Mouse (Mus musculus) lung, postnatal 14 days (tissue): ENCODE results near the gene Wipi2.

ENCODE experiments used
- DNase-seq: peaks from one replicate; pipeline ENCODE4 v3.0.0; 2021

The Wipi2 gene

DNA sequence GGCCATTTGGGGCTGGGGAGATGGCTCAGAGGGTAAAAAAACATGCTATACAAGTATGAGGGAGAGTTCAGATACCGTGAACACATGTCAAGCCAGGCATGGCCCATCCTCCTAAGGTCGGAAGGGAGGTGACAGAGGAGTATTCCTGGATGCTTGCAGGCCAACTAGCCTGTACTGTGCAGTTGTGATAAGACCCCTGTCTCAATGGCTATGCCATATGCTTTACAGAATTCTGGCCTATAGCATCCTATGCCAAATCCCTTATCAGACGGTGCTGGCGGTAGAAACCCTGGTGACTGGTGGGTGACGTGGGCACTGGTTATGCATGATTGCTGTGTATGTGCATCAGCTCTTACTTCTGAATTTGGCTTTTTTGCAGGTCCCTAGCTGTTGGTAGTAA is 10.3 kb downstream of the Wipi2 start:
- DNase-seq = no peak

DNA sequence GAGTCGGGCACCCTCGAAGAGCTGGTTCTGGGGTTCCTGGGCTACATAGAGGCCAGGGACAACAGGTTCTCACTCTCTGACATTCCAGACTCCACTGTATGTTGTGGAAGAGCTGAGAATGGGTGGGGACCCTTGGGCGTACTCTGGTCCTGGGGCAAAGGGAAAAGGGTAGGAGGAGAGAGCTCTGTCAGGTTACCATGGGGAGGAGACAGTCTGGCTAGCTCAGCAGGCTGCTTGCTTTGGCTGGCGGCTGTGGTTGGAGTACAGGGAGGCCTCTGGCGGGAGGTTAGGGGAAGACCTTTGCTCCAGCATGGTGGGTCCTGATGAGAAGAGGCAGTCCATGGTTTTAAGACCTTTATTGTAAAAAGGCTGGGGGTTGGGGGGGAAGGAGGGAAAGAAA is 12.6 kb downstream of the Wipi2 start:
- DNase-seq = no peak

DNA sequence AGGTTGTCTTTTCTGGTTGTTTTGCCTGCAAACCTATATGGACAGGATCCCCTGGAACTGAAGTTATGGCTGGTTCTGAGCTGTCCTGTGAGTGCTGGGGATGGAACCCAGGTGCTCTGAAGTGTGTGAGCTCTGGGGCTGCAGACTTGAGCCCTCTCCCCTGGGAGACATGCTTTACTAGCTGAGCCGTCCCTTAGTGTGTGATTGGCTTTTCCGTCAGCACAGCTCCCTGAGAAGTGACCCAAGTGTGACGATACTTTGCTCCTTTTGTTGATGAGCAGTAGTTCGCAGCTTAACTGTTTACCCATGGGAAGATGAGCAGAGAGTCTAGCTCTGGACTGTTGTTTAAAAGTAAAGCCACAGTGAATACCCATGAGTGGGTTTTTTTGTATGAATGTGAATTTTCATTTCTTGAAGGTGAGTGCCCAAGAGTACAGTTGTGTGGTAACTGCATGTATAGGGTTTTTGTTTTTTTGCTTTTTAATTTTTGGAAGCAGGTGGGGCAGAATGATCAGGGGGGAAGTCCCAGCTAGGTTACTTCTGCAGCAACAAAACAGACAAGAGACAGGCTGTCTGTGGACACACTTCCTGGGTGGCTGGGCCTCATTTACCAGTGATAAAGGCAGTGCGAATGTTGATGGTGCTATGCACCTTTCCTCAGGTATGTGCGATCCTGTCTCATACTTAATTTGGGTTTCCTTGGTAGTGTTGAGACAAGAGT is 14.0 kb downstream of the Wipi2 start:
- no peak for DNase-seq

DNA sequence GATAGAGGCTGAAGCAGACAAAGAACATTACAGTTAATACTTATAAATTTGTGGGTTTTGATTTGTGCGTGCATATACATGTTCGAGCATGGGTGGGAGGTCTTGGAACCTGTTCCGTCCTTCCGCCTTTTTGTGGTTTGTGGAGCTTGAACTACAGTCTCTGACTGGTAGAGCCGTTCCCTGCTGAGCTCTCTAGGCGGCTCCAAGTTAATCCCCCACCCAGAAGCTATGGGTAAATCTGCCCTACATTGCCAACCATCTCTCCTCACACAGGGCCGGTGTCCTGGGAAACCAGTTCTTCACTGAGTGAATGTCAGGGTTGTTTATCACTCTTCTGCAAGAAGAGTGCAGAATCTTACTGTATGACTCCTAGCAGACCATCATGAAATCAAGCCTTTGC is 20.7 kb downstream of the Wipi2 start:
- no peak for DNase-seq

DNA sequence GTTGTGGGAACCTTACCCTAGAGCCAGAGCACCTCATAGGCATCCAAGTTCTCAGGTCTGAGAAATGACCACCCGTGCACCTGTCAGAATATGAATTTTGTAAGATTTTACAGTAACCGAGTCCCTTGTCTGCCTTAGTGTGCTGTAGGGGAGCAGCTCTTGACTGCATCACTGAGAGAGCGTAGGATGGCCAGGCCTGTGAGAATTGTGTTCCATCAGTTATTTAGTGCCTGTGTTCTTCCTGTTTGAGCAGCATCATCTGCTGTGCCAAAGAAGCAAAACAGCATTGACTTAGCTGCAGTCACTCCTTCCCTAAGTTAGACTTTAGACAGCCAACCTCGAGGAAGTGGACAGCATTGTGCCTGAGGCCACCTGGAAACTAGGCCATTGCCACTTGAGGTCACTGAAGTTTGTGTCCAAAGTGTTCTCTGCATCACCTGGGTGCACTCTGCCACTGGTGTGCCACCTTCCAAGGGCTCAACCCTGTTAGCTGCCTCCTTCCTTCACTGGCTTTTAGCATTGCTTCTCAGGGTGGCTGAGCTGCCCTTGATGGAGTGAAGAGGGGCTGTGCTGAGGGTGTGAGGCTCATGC is 22.1 kb downstream of the Wipi2 start:
- DNase-seq = no peak

DNA sequence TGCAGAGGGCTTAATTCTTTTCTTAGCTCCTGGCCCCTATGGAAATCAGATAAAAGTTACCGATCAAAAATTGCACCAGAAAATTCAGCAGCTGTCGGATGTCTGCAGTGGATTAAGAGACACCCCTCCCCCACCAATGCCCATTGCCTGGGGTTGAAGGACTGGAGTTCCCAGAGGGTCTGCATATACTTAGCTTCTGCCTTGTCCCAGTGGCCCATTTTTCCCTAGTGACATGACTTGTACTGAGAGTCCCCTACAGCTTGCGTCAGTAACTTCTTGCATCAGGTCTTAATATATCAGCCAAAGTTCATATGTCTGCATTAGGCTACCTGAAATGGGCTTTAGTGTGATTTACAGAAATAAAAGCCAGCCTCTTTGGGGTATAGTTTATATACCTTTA is 22.9 kb downstream of the Wipi2 start:
- DNase-seq = no peak

DNA sequence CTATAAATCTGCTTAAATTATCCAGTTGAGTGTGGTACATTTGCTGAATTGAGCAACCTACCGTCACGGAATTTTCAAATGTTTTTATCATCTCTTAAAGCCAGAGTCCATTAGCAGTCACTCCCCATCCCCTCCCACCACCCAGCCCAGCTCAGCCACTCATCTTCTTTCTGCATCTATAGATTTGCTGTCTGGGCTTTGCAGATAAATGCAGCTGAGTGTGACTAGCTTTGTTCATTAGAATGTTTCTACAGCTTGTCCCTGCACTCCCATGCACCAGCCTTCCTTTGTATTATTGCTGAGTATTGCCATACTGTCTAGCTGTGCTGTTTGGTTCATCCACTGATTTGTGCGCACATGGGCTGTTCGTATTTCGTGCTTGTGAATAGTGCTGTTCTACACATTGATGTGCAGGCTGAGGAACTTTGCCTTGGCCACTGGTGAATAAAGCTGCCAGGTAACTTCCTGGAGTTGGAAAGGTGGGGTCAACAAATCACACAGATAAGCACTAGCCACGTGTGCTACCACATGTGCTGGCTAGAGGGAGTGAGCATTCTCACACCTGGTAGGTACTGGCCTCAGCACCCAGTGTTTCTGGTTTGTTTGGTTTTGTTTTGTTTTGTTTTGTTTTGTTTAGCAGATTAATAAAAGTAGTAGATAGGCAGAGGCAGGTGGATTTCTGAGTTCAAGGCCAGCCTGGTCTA is 23.4 kb downstream of the Wipi2 start:
- no peak for DNase-seq

DNA sequence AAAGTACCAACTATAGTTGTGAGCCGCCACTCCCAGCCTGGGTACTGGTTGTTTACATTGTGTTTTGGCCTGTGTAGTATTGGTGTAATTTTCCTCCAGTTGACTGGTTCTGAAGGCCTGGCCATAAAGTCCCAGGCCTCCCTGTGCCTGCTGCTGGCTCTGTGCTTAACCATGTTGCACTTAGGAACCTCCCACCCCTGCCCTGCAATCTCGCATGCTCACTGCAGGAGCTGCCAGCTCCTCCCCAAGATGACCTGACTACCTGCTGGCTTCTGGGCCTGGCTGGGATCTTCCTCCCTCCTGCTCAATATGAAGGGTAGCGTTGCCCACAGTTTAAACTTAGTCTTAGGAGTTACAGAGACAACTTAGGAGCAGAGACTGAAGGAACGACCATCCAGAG is 24.8 kb downstream of the Wipi2 start:
- no peak for DNase-seq

DNA sequence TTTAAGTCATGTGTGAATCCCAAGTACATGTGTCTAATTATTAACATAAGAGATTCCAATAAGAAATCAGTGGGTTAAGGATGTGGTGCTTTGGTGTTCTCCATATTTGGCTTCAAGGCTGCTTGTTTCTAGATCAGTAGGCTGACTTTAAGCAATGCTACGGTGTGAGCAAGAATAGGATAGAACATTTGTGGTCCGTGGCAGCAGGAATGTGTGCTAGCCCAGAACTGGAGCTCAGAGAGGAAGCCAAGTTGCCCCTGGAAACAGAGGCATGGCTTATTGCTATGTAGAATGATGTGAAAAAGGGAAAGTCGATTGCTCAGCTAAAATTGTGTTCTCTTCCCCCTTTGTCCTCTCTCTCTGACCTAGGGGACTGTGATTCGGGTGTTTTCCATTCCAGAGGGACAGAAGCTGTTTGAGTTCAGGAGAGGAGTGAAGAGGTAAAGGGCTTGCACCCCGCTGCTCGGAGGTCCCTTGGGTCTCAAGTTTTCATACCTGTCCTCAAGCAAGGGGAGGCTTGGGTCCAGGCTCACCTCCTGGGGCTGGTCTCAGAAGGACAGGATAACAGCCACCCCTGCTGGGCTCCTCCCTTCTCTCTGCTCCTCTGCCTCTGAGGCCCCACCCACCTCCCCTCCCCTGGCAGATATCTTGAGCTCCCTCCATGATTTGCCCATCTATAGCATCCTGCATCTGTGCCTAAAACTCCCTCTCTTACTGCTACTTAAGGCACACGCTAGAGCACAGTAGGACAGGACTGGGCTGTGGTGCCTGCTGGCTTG is 33.3 kb downstream of the Wipi2 start:
- no peak for DNase-seq

DNA sequence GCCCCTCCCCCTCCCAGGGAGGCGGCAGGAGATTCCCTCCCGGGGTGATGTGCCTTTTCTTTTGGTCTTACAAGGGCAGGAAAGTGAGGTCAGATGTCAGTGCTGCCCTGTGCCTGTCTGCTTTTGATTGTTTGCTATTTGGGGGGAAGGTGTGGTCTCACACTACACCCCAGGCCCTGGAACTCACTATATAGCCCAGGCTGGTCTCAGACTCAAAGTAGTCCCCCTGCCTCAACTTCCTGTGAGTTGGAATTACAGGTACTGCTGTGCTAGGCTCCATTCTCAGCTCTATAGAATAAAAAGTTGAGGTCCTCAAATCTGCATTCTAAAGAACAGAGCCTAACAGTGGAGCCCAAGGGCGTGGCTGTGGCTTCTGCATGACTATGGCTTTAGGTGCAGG is 40.4 kb downstream of the Wipi2 start:
- no peak for DNase-seq

DNA sequence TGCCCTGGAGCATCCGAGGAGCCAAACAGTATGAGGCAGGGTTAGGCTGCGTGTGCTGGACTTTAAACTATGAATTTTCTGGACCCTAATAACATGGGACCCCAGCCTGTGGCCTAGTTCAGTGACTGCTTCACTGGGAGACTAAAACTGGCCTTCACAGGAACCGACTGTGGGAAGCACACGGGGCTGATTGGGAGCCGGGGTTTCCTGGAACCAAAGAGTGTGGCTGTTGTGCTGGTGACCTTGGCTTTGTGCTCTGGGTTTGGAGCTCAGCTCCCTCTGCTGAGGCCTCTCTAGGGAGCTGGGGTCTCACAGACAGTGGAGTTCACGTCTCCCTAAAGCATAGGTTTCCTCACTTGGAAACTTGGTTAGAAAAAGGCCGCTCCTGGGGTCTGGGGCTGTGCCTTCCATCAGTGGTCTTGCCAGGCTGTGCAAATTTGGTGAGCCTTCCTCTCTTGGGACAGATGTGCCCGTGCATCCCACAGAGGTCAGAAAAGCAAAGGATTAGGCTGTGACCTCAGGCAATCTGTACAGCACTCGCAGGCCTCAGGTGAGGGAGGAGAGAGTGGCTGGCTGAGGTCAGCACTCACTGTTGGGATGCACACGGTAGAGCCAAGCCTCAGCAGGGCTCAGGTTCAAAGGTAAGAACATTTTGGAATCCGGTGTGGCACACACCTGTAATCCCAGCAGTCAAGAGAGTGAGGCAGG is 41.2 kb downstream of the Wipi2 start:
- no peak for DNase-seq

DNA sequence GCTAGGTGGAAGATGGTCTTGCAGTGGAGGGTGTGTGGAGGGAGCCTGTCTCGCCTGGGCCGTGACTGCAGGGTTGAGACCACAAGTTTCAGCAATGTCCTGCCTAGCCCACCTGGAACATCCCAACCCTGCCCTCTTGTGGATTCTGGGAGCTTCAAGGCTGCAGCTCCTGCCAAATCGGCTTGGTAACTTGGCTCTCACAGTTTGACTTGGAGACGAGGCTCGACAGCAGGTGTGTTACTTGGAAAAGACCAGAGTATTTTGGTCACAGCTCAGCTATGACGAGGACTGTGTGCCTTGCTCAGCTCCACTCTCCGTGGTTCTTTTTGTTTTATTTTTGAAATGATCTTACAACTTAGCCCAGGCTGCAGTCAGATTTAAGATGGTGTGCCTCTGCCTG is 42.2 kb downstream of the Wipi2 start:
- no peak for DNase-seq

DNA sequence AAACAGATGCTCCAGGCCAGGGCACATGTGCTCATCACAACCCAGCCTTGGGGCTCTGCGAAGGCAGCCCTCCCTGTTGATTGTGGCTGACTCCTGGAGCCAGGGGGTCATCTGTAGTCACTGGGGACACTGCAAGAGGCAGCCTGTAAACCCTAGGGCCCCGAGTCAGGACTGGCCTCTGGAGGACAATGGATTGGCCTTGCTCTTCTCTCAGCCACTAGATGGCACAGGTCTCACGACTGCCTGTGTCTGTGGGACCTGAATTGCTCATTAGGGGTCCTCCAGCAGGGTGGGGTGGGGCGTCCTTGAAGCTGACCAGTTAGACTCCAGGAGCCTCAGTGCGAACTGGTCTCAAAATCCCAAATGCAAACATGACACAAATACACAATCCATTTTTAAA is 45.6 kb downstream of the Wipi2 start:
- DNase-seq = no peak

DNA sequence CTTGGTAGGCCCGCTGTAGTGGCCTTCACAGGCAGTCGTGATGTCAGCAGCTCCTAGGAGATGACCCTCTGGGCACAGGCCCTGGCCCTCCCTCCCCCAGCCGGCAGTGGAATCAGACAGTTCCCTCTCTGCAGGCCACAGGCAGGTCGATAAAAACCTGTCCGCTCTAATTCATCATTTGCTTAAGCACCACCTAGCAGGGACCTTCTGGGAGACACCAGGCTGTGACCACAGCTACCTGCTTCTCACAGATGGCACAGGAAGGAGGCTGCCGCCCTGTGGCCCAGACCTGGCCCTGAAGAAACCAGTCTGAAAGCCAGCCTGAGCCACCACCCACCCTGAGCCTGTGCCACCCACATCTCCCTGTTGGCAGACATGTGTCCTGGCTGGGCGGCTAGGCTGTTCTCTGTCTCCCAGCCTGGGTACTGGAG is 50.7 kb downstream of the Wipi2 start:
- no peak for DNase-seq

DNA sequence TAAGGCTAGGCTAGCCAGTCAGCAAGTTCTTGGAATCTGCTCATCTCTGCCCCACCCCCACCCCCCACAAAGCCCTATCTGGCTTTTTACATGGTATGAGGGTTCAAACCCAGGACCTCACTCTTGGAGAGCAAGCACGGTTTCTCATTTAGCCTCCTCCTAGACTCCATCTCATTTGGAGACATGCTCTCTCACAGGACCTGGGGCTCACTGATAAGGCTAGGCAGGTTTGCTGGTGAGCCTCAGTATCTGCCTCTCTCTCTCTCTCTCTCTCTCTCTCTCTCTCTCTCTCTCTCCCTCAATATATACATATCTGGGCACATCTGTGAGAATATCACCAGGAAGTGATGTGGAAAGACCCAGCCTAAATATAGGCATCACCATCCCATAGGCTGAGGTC is 51.6 kb downstream of the Wipi2 start:
- no peak for DNase-seq

DNA sequence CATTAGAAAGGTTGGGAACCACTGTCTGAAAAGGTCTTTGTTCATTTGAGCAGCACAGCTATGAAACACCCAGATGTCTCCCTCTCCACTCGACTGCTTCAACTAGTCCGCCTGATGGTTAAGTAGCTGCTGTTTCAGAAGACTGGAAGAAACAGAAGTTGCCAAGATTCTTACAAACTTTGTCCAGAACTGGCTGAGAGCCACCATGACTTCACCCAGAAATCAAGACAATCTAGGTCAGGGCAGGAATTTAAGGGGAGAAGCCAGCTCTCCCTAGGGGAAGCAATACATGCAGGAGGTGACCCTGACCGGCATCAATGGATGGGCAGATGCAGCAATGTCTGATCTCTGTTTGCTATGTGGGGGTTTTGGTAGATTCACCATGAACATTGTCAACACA is 54.4 kb downstream of the Wipi2 start:
- no peak for DNase-seq

DNA sequence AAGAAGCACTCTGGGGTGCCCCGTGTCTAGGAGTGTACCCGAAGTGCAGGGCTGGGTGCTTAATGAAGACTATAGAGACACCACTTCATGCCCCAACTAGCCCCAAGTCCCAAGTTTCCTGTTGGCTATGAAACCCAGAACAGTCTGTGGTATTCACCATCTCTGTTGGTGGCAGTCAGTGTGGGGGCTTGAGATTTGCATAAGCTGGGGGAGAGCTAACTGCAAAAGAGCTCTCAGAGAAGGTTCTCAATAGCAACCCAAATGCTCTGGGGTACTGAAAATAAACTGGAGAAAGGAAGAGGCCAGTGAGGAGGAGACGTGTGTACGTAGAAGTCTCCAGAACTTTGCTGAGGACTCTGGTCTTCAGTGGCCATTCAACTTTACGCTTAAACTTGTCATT is 55.0 kb downstream of the Wipi2 start:
- DNase-seq = no peak

DNA sequence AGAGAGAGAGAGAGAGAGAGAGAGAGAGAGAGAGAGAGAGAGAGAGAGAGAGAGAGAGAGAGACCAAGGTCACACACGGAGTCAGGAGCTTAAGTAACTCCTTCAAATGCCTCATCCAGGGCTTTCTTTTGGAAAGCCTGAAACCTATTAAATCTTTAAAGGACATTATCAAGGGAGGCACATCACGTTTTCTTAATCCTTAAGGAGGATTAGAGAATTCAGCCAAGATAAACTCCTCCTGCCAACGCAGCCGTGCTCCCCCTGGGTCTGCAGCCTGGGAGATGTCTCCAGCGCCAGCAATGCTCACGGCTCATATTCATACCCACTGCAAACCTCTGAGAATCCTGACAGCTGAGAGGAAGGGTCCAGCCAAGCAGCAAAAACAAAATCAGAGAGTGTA is 61.4 kb downstream of the Wipi2 start:
- DNase-seq = no peak

DNA sequence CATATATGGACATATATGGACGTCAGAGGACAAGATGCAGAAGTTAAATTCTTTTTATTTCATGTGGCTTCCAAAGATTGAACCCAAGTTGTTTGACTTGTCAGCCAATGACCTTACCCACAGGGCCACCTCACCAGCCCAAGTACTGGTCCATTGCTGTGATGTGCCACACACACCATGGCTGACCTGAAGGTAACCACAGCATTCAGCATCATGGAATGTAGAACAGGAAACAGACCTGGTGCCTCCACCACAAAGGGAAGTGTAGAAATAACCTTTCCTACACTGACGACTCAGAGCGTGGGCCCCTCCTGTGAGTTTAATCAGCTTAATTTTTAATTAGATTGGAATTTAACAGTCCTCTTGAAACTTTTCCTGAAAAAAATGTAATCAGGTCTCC is 62.8 kb downstream of the Wipi2 start:
- DNase-seq = no peak

DNA sequence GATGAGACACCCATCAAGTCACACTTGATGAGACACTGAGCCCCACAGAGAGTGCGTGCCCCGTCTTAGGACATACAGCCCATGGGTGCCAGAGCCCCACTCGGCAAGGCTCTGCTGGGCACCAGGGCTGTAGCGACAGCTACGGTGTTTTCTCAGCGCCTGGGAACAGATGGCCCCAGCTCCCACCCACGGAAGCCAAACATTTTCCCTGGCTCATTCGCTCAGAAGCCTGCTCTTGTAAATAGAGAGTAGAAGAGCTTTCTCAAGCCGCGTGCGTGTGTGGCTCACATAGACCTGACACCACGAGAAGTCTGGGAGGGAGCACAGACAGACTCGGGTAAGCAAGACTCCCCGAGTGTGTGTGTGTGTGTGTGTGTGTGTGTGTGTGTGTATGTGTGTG is 64.8 kb downstream of the Wipi2 start, which contains the start of gene Slc29a4:
Gene Slc29a4 (plus strand): TSS at position 265 of the 400 bp plus-strand sequence.
- DNase-seq = no peak

DNA sequence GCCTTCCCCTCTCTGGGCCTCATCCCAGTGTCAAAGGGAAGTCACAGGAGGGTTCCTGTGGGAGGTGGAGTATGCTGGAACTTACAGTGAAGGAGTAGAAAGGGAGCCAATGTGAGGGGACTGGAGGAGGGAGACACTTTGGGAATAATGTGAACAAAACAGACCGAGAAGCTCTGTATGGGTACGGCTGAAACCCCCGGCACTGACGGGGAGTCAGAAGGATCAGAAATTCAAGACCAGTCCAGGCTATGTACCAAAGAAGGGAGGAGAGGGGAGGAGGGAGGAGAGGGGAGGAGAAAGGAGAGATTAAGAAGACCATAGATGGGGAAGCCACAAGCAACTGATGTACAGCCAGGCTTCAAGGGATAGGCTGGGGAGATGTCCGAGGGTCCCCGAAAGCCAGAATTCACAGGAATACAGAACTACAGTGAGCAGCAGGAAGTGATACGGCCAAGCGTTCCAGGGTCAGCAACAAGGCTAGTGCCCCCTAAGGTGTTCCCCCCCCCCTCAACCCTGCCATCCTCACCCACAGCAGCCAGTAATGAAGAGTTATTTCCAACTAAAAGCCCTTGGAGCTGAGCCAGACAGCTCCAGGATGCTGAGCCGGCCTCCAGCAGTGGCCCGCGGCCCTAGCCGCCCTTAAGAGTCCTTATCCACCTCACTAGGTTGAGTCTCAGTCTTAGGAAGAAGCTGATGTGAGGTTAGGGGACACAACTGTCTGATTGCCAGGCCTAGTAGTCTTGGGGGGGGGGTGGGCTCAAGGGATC is 65.7 kb downstream of the Wipi2 start:
- no peak for DNase-seq
